Mouse (Mus musculus) kidney, adult 2 months (tissue): ENCODE results near the gene Zfp536. TPM values are rescaled to one million over a fixed set of nuclear protein-coding genes. Genes with fewer than 3 reads are reported as not detected.
A peak's percentile ranks its signal among the peaks of the same experiment; 100 is the strongest.

ENCODE experiments used
- DNase-seq: peaks from one replicate; pipeline ENCODE4 v3.0.0; 2021
- H3K27ac ChIP-seq: fragments of 200-500 bp; 2 replicates; pipeline ENCODE4 v1.5.1; 2012; ENCODE audit warnings: low read depth, low read length, control low read depth, inconsistent platforms; ENCODE audit not compliant: insufficient read depth
- H3K27me3 ChIP-seq: fragments of 200-500 bp; replicated peaks from 2 replicates; pipeline ENCODE4 v1.6.1; 2012; ENCODE audit warnings: mild to moderate bottlenecking, moderate library complexity, low read length, inconsistent platforms; ENCODE audit not compliant: control insufficient read depth, insufficient read depth
- H3K36me3 ChIP-seq: fragments of 200-500 bp; 2 replicates; pipeline ENCODE4 v1.6.1; 2012; ENCODE audit warnings: mild to moderate bottlenecking, moderate library complexity, low read length, inconsistent platforms; ENCODE audit not compliant: control insufficient read depth, insufficient read depth
- H3K4me1 ChIP-seq: fragments of 200-500 bp; 2 replicates; pipeline ENCODE4 v1.6.1; 2011; ENCODE audit warnings: low read length; ENCODE audit not compliant: control insufficient read depth, insufficient read depth
- H3K4me3 ChIP-seq: fragments of 200-500 bp; 2 replicates; pipeline ENCODE4 v1.5.1; 2011; ENCODE audit warnings: mild to moderate bottlenecking, low read depth, low read length, control low read depth; ENCODE audit not compliant: insufficient read depth
- CTCF ChIP-seq: fragments of 200-500 bp; conservative IDR thresholded peaks from 2 replicates; pipeline ENCODE4 v1.5.1; 2011; ENCODE audit warnings: low read depth, mild to moderate bottlenecking, control low read depth, low read length, moderate library complexity, mixed read lengths; ENCODE audit not compliant: insufficient read depth, insufficient read length
- POLR2A ChIP-seq: fragments of 200-500 bp; IDR thresholded peaks from one replicate; pipeline ENCODE4 v1.6.1; 2011; ENCODE audit warnings: low read depth, low read length, control low read depth
- WGBS: fragments of 180-500 bp; shearing (Covaris S2); methylation state at CpG from one replicate; pipeline ENCODE4 v1.1.7; 2018; 5-methylcytosine and 5-hydroxymethylcytosine counted together
- polyA plus RNA-seq: library from polyadenylated mRNA; depleted of rRNA; stranded (reverse); fragments of >200 nt; gene quantifications from 2 replicates; pipeline ENCODE4 v1.2.3, GENCODE M21; 2012

Gene Zfp536
- polyA plus RNA-seq, 1 experiment = 0.11 TPM

DNA sequence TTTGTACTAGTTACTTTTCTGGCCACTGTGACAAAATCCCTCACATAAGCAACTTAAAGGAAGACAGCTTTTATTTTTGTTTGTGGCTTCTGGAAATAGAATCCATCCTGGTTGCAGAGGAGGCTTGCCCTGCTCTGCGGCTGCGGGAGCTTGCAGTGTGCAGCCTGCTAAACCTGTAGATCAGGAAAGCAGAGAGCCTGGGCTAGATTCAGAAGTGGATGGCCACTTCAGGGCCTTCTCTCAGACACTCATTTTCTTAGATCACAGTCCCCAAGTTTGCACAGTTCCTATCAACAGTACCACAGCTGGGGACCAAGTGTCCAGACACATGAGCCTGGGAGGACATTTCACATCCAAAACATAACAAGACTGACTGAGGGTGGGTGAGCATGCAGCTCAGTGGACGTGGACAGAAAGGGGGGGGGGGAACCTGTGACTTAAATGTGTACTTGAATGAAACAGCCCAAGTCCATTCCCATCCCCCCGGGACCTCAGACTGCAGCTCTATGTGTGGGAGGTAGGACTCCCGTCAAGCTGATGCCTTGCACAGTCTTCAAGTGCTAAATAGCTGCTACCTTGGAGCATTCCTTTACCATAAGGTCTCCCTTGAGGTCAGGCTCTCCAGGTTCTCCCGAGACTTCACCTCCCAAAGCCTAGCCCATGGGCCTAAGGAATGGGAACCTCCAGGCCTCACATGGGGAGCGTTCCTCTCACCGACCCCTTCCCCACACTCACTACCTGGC lies 262.3 kb downstream of the Zfp536 start:
- Histone ChIP-seq H3K4me1 (no peaks in the 10 kb centered on the region), H3K36me3 (no peaks in the 10 kb centered on the region), H3K27ac (no peak overlapping the region), H3K27me3 (no peaks in the 10 kb centered on the region), H3K4me3 (no peak overlapping the region)
- no peak for TF ChIP-seq POLR2A
- TF ChIP-seq CTCF = no peak
- 62% methylated on average over 8 of the region's 8 CpGs for WGBS
- DNase-seq = no peak

DNA sequence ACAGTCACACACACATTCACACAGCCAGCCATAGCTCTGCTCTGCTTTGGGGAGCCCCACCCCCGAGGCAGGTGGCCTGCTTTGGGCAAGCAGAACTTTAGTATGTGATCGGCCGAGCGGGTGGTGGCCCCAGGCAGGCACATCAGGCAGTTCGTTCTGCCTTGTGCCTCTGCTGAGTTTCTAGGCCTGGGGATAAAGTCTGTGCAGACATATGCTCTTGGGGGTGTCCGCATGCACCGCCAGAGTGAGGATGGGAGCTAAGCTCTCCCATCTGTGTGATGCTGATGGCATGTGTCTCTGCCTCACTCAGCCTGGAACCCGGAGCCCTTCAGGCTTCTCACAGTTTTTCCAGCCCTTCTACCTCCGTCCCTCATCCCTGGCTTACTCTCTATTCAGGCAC lies 263.7 kb downstream of the Zfp536 start:
- 69% methylated on average over 9 of the region's 9 CpGs for WGBS
- H3K4me3 ChIP-seq = no peak overlapping the region
- no peak for DNase-seq

DNA sequence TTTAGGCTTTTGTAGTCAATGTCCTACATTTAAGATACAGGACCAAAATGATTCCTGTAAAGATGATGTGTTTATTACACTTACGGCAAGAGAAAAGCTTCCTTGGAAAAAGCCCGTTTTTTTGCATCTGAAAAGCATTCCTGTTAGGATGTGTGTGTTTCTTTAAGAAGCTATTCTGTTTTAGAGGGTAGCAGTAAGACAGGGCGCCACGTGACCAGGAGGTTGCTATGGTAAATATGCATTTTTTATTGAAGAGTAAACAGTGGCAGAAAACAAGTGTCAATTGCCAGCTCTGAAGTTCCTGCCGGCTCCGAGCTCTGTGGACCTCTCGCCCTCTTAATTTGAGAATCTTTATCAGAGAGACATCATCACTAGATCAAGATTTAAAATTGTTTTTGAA lies 267.9 kb downstream of the Zfp536 start:
- H3K36me3 ChIP-seq = no peaks in the 10 kb centered on the region
- H3K4me3 ChIP-seq = no peak overlapping the region
- H3K27me3 ChIP-seq = no peaks in the 10 kb centered on the region
- DNase-seq = no peak
- no peak overlapping the region for H3K27ac ChIP-seq
- WGBS = 65% methylated on average over 7 of the region's 7 CpGs
- TF ChIP-seq CTCF (no peak), POLR2A (no peak)
- no peaks in the 10 kb centered on the region for H3K4me1 ChIP-seq

More for the DNA sequence above, 263.7 kb downstream of the Zfp536 start:
- TF ChIP-seq POLR2A (no peak), CTCF (no peak)
- no peaks in the 10 kb centered on the region for H3K4me1 ChIP-seq
- no peak overlapping the region for H3K27ac ChIP-seq
- H3K27me3 ChIP-seq = no peaks in the 10 kb centered on the region
- H3K36me3 ChIP-seq = no peaks in the 10 kb centered on the region

DNA sequence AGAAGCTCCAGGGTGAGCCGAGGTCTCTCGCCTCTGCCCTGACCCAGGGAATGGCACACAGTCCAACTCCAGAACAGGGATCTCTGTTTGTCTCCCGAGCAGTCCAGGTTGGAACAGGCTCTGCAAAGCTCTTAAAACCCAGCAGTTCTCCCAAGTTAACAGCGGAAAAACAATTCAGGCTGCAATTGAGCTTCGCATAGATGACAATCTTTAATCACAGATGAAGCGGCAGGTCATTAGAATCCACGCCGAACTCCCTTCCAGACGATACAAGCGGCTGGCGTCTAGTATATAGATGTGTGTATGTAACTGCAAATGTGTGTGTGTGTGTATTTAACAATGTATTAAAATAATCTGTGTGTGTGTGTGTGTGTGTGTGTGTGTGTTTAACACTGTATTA lies 268.3 kb downstream of the Zfp536 start:
- WGBS = 78% methylated on average over 11 of the region's 11 CpGs
- no peak overlapping the region for H3K4me3 ChIP-seq
- no peaks in the 10 kb centered on the region for H3K36me3 ChIP-seq
- no peak for DNase-seq
- no peaks in the 10 kb centered on the region for H3K4me1 ChIP-seq
- TF ChIP-seq CTCF (no peak), POLR2A (no peak)
- no peaks in the 10 kb centered on the region for H3K27me3 ChIP-seq
- H3K27ac ChIP-seq = no peak overlapping the region

GRCm38 (mm10) chr7:37498881-37499280 lies 274.6 kb downstream of the Zfp536 start:
- Histone ChIP-seq H3K4me1 (no peaks in the 10 kb centered on the region), H3K4me3 (no peak overlapping the region), H3K36me3 (no peaks in the 10 kb centered on the region), H3K27ac (no peak overlapping the region), H3K27me3 (no peaks in the 10 kb centered on the region)
- TF ChIP-seq POLR2A = no peak
- TF ChIP-seq CTCF = no peak
- WGBS = 75% methylated on average over 5 of the region's 5 CpGs
- DNase-seq = no peak

DNA sequence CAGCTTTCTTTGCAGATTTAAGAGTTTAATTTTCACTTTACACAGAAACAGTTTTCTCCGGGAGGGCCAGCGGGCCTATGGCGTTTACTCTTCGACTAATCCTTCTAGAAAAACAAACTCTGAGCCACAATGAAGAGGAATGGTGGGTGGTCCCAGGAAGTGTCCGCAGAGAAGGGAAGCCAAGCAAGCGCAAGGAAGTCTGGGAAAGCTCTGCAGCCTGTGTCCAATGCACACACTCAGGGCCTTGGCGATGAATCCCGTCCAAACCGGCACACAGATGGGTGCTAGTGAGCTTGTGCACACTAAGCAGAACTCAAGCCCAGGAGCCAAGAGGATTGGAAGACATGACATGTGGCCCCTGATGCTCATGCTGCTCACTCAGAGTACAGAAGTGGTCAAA lies 276.9 kb downstream of the Zfp536 start:
- 72% methylated on average over 9 of the region's 9 CpGs for WGBS
- Histone ChIP-seq H3K27me3 (no peaks in the 10 kb centered on the region), H3K27ac (no peak overlapping the region), H3K4me1 (no peaks in the 10 kb centered on the region), H3K36me3 (no peaks in the 10 kb centered on the region), H3K4me3 (no peak overlapping the region)
- TF ChIP-seq CTCF (no peak), POLR2A (no peak)
- DNase-seq = no peak

DNA sequence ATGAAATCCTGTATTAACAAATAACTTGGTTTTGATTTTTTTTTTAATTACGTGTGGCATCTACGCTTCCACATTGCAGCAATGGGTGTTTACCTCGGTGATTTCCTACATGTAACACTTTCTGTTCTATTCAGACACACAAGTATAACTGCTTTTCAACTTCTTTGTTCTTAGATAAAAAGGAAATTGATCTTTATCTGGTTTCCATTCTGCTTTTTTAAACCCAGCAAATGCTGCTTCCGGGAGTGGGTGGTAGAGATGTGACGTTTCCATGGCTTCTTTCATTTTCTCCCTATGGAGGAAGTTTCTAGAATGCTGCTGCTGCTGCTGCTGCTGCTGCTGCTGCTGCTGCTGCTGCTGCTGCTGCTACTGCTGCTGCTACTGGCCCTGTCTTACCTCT lies 283.1 kb downstream of the Zfp536 start:
- no peak overlapping the region for H3K27ac ChIP-seq
- DNase-seq = peak; percentile 29
- H3K4me3 ChIP-seq = no peak overlapping the region
- no peaks in the 10 kb centered on the region for H3K36me3 ChIP-seq
- no peaks in the 10 kb centered on the region for H3K27me3 ChIP-seq
- TF ChIP-seq POLR2A (no peak), CTCF (no peak)
- H3K4me1 ChIP-seq = no peaks in the 10 kb centered on the region
- 67% methylated on average over 5 of the region's 5 CpGs for WGBS
